Mouse (Mus musculus) cerebellum, adult 2 months (tissue): ENCODE data around the gene Tlr4.

Experiments used
- CTCF ChIP-seq: fragments of 200-500 bp; IDR thresholded peaks from 2 replicates; pipeline ENCODE4 v1.5.1; 2011; ENCODE audit warnings: low read depth, mild to moderate bottlenecking, control low read depth, low read length, moderate library complexity, borderline replicate concordance; ENCODE audit not compliant: insufficient read depth
- POLR2A ChIP-seq: fragments of 200-500 bp; IDR thresholded peaks from 2 replicates; pipeline ENCODE4 v1.6.1; 2011; ENCODE audit warnings: low read length, control low read depth, borderline replicate concordance; ENCODE audit not compliant: insufficient read depth

GRCm38 (mm10) chr4:66919630-66920372, 92.4 kb downstream of the Tlr4 start:
- no peak for TF ChIP-seq CTCF
- TF ChIP-seq POLR2A, result no peak
